Mouse (Mus musculus) spleen, adult 2 months (tissue): ENCODE data around the gene Acad10.

Experiments
- CTCF ChIP-seq: fragments of 200-500 bp; IDR thresholded peaks from 2 replicates; pipeline ENCODE4 v1.5.1; 2011; ENCODE audit warnings: mild to moderate bottlenecking, inconsistent platforms; ENCODE audit not compliant: insufficient read depth, insufficient read length, insufficient replicate concordance; ENCODE audit errors: extremely low read depth
- POLR2A ChIP-seq: fragments of 200-500 bp; IDR thresholded peaks from 2 replicates; pipeline ENCODE4 v1.6.1; 2011; ENCODE audit warnings: low read depth, low read length, inconsistent platforms

DNA sequence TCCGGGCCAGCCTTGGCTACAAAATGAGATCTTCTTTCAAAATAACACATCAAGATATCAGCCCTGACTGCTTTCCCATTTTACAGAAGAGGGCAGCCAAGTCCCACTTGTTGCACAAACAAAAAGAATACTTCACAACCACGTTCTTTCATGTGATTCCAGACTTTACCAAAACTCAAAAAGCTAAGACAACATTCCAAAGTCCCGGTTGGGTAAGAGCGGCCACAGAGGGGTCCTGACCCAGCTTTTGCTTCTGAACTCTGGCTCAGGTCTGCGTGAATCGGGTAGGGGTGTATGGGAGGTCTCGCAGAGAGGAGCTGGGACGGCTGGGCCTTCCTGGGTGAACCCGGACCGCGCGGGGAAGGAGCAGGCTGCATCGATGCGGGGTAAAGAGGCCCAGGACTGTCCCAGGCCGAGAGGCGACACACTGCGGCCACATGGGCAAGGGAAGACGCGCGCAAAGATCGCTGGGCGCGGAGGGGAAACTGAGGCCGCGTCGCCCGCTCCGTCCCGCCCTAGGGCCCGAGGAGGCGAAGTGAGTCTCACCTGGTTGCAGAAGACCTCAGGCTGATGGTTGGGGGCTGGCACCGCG, 67.4 kb downstream of the Acad10 start:
- no peak for TF ChIP-seq POLR2A
- no peak for TF ChIP-seq CTCF
